Mouse (Mus musculus) c-Kit-negative CD71-positive TER-119-positive erythroid progenitor cells, embryonic 14.5 days (primary cell): ENCODE measurements around the gene Tcf7l1.

Experiments
- DNase-seq: peaks from one replicate; pipeline ENCODE4 v3.0.0-alpha.2; 2013; ENCODE audit warnings: low read depth, low spot score

Tcf7l1 gene

GRCm38 (mm10) chr6:72747156-72747555, 41.9 kb downstream of the Tcf7l1 start:
- DNase-seq = no peak

- no peak for DNase-seq
Observed at GRCm38 (mm10) chr6:72745781-72746180, 43.3 kb downstream of the Tcf7l1 start.

- no peak for DNase-seq
Observed at GRCm38 (mm10) chr6:72744144-72744800, 44.8 kb downstream of the Tcf7l1 start.

- no peak for DNase-seq
Observed at GRCm38 (mm10) chr6:72743624-72744041, 45.4 kb downstream of the Tcf7l1 start.

- DNase-seq = no peak
Observed at GRCm38 (mm10) chr6:72742331-72742730, 46.7 kb downstream of the Tcf7l1 start.

GRCm38 (mm10) chr6:72740596-72741421, 48.2 kb downstream of the Tcf7l1 start:
- no peak for DNase-seq

- DNase-seq = no peak
Observed at GRCm38 (mm10) chr6:72736872-72737271, 52.2 kb downstream of the Tcf7l1 start.

- DNase-seq = no peak
Observed at GRCm38 (mm10) chr6:72735206-72735605, 53.8 kb downstream of the Tcf7l1 start.

GRCm38 (mm10) chr6:72733375-72733774, 55.7 kb downstream of the Tcf7l1 start:
- no peak for DNase-seq

- DNase-seq = no peak
Observed at GRCm38 (mm10) chr6:72732109-72732508, 56.9 kb downstream of the Tcf7l1 start.

- no peak for DNase-seq
Observed at GRCm38 (mm10) chr6:72730560-72730849, 58.5 kb downstream of the Tcf7l1 start.

- no peak for DNase-seq
Observed at GRCm38 (mm10) chr6:72729831-72730559, 59.1 kb downstream of the Tcf7l1 start.

GRCm38 (mm10) chr6:72727826-72728225, 61.2 kb downstream of the Tcf7l1 start:
- no peak for DNase-seq

- DNase-seq = no peak
Observed at GRCm38 (mm10) chr6:72724494-72725180, 64.4 kb downstream of the Tcf7l1 start.

- DNase-seq = no peak
Observed at GRCm38 (mm10) chr6:72723731-72724385, 65.2 kb downstream of the Tcf7l1 start.

- no peak for DNase-seq
Observed at GRCm38 (mm10) chr6:72723143-72723542, 65.9 kb downstream of the Tcf7l1 start.

GRCm38 (mm10) chr6:72720852-72721251, 68.2 kb downstream of the Tcf7l1 start:
- no peak for DNase-seq

- DNase-seq = no peak
Observed at GRCm38 (mm10) chr6:72714726-72715125, 74.3 kb downstream of the Tcf7l1 start.

- no peak for DNase-seq
Observed at GRCm38 (mm10) chr6:72714250-72714649, 74.8 kb downstream of the Tcf7l1 start.

GRCm38 (mm10) chr6:72711508-72712081, 77.5 kb downstream of the Tcf7l1 start:
- DNase-seq = no peak

- DNase-seq = no peak
Observed at GRCm38 (mm10) chr6:72710897-72711507, 78.1 kb downstream of the Tcf7l1 start.
